Mouse (Mus musculus): ENCODE measurements around the gene Hist1h3d. TPM values are rescaled to one million over a fixed set of nuclear protein-coding genes. Genes with fewer than 3 reads are reported as not detected.
"Not testable (repeated sequence)": the region's sequence is repeated elsewhere in the genome, so short reads cannot be mapped to it uniquely, and the experiment has no call there.

Gene Hist1h3d
- total RNA-seq, 2 experiments from 2014 or later = 3.4 to 3.8 TPM

DNA sequence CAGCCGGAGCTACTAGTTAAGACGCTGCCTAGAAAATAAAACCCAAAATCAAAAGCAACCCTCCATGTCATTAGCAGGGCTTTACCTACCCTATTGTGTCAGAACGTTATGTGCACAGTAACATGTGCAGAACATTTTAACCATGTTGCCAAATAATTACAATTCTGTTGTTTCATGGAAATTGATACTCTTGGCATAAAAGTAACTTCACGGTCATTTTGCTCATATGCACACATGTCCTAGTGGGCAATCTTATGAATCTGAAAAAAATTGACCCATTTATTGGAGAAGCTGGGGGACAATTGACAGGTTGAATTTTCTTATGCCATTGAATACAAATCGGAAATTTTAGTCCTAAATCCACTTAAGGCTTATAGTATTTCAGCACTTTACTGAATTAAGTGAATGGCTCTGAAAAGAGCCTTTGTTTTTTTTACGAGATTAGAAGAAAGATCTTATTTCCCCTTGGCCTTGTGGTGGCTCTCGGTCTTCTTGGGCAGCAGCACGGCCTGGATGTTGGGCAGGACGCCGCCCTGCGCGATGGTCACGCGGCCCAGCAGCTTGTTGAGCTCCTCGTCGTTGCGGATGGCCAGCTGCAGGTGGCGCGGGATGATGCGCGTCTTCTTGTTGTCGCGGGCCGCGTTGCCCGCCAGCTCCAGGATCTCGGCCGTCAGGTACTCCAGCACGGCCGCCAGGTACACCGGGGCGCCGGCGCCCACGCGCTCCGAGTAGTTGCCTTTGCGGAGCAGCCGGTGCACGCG, 5.1 kb upstream of the Hist1h3d start:
- DNase-seq = not testable (repeated sequence)

DNA sequence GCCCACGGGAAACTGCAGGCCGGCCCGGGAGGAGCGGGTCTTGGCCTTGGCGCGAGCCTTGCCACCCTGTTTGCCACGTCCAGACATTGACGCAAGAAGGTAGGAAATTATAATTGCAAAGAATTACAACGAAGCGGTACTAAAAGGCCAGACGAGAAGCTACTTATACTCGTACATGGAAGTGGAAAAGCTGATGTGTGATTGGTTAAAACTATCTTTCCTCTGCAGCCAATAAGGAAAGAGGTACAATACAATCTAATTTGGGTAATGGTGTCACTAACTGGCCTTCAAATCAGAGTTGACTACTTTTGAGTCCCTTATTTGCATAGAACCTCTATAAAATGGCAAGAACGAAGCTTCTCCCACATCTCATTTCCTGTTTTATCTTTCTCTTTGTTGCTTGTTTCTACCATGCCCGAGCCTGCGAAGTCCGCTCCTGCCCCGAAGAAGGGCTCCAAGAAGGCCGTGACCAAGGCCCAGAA, 4.5 kb upstream of the Hist1h3d start, which contains the start of the genes Hist1h2ae and Hist1h2bg:
Gene Hist1h2ae, minus strand, starts transcription at position 199 of the 482 bp plus-strand sequence.
Gene Hist1h2bg, plus strand, starts transcription at position 375 of the 482 bp plus-strand sequence.
- peak; percentile 52 for DNase-seq

DNA sequence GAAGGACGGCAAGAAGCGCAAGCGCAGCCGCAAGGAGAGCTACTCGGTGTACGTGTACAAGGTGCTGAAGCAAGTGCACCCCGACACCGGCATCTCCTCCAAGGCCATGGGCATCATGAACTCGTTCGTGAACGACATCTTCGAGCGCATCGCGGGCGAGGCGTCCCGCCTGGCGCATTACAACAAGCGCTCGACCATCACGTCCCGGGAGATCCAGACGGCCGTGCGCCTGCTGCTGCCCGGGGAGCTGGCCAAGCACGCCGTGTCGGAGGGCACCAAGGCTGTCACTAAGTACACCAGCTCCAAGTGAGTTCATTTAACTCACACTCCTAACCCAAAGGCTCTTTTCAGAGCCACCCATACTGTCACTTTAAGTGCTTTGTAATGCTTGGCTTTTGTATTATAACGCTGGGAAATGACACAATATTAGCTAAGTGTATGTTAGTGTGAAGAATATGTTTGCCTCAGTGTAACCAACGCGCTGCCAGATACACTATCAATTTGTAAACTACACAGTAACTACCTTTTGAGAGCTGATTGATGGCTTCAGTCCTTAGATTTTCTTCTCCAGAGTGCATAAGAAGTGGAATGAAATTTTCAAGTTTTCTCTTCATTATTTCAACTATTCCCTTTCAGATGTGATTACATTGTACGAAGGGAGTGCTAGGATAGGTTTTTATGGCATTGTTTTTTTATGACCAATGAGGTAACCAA, 3.9 kb upstream of the Hist1h3d start:
- not testable (repeated sequence) for DNase-seq

GRCm38 (mm10) chr13:23572218-23573033, 3.1 kb upstream of the Hist1h3d start:
- no peak for DNase-seq

- not testable (repeated sequence) for DNase-seq
Observed at GRCm38 (mm10) chr13:23573034-23573897, 2.3 kb upstream of the Hist1h3d start.

- peak; percentile 80 for DNase-seq
Observed at GRCm38 (mm10) chr13:23573898-23574524, 1.6 kb upstream of the Hist1h3d start, which contains the start of the genes Hist1h2bf and Hist1h2ad. TSS of gene Hist1h2bf (minus strand) at chr13:23574196. TSS of gene Hist1h2ad (plus strand) at chr13:23574381.

GRCm38 (mm10) chr13:23574546-23575170, 905 bp upstream of the Hist1h3d start:
- not testable (repeated sequence) for DNase-seq

- not testable (repeated sequence) for DNase-seq
Observed at GRCm38 (mm10) chr13:23575864-23576313, 326 bp downstream of the Hist1h3d start.

DNA sequence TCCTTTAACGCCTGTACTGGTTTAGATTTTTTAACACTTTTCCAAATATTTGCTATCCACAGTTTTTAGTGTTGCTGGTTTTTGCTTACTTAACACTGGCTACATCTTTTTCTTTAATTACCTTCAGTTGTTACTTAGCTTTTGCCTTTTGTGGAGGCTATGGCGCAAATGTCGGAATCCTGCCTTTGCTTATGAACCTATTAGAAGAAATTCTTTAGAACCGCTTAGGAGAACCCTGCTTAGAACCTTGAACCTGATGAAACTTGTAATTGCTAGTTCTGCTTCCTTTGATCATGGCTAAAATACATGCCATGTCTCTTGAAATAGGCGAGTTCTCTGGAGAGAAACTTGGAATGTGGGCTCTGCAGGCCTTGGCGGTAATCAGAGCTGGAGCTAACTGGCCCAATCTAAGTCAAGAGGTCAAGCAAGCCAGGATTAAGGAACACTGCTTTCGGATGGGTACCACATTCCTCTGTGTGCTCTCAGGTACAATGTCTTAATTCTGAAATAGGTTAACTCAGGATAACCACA, 853 bp downstream of the Hist1h3d start:
- DNase-seq = no peak

DNA sequence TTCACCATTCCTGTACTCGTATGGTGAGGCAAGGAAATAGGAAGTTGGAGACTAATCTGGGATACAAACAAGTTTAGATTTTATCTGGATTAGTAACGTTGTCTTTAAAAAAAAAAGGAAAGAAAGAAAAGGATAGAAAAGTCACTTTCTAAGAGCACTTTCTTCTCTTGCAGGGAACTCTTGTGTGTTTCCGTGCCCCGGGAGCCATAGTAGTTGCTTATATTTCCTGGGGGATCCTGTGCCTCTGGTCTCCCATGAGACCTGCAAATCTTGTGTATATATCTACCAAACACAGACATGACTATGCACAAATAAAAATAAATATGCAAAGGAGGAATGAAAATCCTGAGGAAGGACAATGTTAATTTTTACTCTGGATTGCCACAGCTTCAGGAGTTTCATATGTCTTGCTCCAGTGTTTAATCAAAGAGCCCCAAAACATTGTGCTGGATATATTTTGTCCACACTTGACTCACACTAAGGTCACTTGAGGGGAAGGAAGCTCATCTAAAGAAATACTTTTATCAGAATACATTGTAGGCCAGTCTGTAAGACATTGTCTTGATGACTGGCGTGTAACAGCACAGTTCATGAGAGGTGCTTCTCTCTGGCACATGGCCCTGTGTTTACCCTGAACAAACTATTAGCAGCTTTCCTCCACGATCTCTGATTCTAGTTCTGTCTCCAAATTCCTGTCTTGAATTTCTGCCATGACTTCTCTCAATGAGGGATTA, 1.5 kb downstream of the Hist1h3d start:
- DNase-seq = no peak

DNA sequence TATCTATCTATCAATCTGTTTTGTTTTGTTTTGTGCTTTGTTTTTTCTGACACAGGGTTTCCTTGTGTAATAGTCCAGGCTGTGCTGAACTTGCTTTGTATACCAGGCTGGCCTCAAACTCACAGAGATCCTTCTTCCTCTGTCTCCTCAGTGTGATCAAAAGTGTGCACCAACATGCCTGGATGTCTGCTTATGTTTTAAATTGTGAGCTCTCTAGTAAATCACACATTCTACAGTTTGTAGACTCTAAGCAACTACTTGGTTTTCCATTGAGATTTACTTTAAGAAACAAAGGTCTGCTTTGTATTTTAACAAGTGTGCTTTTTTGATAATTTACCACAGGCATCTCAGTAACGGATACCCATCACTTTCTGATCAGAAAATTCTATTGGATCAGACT, 2.3 kb downstream of the Hist1h3d start:
- no peak for DNase-seq

GRCm38 (mm10) chr13:23581408-23582218, 6.0 kb downstream of the Hist1h3d start, which contains the start of gene Hist1h4d:
TSS of gene Hist1h4d (plus strand) at chr13:23581598.
- DNase-seq = peak; percentile 92

DNA sequence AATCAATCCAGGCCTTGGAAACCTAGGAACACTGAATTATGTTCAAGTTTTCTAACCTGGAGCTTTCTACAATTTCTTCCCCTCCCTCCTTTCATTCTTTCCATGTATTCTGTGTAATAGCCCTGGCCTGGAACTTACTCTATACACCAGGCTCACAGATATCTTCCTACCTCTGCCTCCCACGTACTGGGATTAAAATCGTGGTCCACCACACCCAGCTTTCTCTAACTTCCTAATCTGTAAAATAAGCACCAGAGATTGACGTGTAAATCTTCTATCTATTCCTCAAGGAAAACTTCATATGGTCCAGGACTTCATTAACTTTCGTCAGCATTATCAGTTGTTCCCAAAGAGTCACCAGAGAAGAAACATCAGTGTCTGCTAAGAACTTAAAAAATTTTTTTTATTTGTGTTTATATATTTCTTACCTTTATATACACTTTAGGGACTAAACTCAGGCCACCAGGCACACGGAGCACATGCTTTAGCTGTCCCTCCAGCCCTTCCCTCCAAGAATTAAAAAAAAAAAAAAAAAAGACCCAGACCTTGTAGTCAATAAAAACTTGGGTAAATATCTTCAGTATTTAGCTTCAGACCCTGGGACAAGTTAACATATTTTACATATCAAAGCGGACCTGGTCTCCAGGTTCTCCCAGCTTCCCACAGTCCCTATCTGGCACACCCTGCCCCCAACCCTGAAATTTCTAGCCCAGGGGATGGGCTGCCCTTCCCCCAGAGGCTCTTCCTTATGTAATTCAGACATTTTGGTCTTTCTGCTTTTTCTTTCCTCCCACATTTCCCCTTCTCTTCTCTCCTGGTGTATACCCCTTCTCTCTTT, 6.9 kb downstream of the Hist1h3d start:
- DNase-seq = no peak

DNA sequence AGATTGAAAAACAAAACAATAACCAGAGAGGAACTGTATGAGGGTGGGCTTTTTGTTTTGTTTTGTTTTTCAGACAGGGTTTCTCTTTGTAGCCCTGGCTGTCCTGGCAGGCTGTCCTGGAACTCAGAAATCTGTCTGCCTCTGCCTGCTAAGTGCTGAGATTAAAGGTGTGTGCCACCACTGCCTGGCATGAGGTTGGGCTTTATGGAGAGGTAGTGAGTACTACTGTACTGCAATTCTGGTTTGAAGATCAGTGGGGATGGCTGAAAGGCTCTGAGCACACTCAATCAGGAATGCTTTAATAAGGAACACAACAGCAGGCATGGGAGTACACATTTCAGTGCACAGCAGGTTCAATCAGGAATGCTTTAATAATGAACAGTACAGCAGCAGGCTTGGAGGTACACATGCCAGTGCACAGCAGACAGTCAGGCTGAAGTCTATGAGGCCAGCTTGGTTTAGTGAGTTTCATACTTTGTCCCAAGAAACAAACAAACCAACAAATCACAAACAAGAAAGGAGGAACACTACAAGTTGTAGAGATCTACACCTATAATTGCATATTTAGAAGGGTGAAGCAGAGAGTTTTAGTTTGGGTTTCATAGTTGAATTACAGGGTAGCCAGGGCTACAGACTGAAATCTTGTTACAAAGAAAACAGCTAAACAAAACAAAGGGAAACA, 8.0 kb downstream of the Hist1h3d start:
- DNase-seq = no peak

DNA sequence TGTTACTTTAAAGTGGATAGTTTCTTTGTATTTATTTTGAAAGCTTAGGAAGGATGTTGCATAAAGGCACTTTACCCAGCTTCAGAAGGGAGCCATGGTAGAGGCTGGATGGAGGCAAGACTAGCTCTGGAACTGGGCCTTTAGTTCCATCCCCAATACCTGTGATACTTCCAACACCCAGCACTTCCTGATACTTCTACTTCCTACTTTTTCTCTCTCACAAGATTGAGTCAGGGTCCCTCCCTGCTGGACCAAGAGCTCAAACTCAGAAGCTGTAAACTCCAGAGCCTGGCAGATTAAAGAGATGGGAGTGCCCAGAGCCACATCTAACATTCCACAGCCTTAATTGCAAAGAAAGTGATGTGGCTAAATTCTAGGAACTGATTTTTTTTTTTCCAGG, 8.8 kb downstream of the Hist1h3d start:
- DNase-seq = no peak

DNA sequence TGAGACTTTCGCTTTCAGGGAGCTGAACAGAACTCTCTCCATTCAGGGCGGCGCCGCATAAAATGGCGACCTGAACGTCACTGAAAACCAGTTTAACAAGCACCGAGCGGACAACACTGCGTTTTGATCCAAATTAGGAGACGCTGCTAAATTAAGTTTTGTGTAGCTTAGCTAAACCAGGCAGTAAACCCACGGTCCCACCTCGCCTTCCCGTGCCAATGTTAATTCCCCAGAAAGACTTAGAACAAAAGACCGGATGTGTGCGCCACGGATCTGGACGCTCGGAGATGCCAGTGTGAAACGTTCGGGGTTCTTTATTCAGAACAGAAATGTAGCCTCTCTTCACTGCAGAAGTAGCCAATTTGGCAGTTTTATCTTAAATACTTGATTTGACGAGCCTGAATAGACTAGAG, 9.5 kb downstream of the Hist1h3d start:
- DNase-seq = peak; percentile 40

Data from gastrocnemius, postnatal 25 days (tissue).